Comparison of ENCODE assay signal across 15 mouse cellular contexts in genomic region chr1:138166233-138166771, GRCm38 (mm10). TPM values are rescaled to one million over a fixed set of nuclear protein-coding genes. Genes with fewer than 3 reads are reported as not detected.
"Had no signal": no experiment of that assay in that cellular context is flagged by ENCODE, and none has a peak within 500 bp of the region (broad histone marks: within the 10 kb centered on the region; RNA-seq: fewer than 3 reads in every experiment).

No protein-coding gene starts in this region.

- H3K27me3 ChIP-seq: midbrain, embryonic 12.5 days; neural tube, embryonic 12.5 days had no signal

- H3K9ac ChIP-seq: lung, embryonic 14.5 days; midbrain, embryonic 12.5 days; neural tube, embryonic 12.5 days had no signal

- H3K4me2 ChIP-seq: lung, embryonic 14.5 days; midbrain, embryonic 12.5 days; neural tube, embryonic 12.5 days had no signal

- H3K4me3 ChIP-seq: midbrain, embryonic 12.5 days; myocyte; neural tube, embryonic 12.5 days had no signal

- ATAC-seq: midbrain, embryonic 16.5 days had no signal

- DNase-seq: lung, adult 18-20 months; lung, embryonic 14.5 days; lung, postnatal 10 days; lung, postnatal 4 days; midbrain, embryonic 14.5 days; right cerebral cortex, postnatal 25 days; right cerebral cortex, postnatal 4 days; spleen, adult 18-20 months; thymus, adult 18-20 months; thymus, postnatal 14 days; thymus, postnatal 36 days had no signal

- H3K27ac ChIP-seq: midbrain, embryonic 12.5 days; neural tube, embryonic 12.5 days had no signal

- H3K36me3 ChIP-seq: midbrain, embryonic 12.5 days; neural tube, embryonic 12.5 days had no signal

- H3K4me1 ChIP-seq: midbrain, embryonic 12.5 days; neural tube, embryonic 12.5 days had no signal

- H3K9me3 ChIP-seq: midbrain, embryonic 12.5 days; neural tube, embryonic 12.5 days had no signal

RNA-seq across cellular contexts. Expression of gene Ptprc, which starts 9.2 kb away (rescaled TPM):
- polyA plus RNA-seq: myocyte had no signal
